Mouse (Mus musculus): ENCODE measurements around the gene Fam168a. TPM values are rescaled to one million over a fixed set of nuclear protein-coding genes. Genes with fewer than 3 reads are reported as not detected.
A peak's percentile ranks its signal among the peaks of the same experiment; 100 is the strongest.

Fam168a gene
- polyA plus RNA-seq, 1 experiment from 2014 or later, result 36.9 TPM

- WGBS, result 84% methylated on average over 5 of the region's 5 CpGs
- H3K36me3 ChIP-seq, result no peaks in the 10 kb centered on the region
- no peak overlapping the region for H3K4me3 ChIP-seq
- H3K4me1 ChIP-seq, result peaks cover 3% of the 10 kb centered on the region; the same call in 1 of the 2 replicates
- no peaks in the 10 kb centered on the region for H3K9me3 ChIP-seq
- no peak overlapping the region for H3K4me2 ChIP-seq
- ATAC-seq (ENCODE audit: borderline replicate concordance, extremely low read depth, low FRiP score, low TSS enrichment), result no peak
- no peak overlapping the region for H3K27ac ChIP-seq
- H3K9ac ChIP-seq, result no peak overlapping the region
- H3K27me3 ChIP-seq, result no peaks in the 10 kb centered on the region
Measured at GRCm38 (mm10) chr7:100861209-100861608, 154.8 kb downstream of the Fam168a start.

DNA sequence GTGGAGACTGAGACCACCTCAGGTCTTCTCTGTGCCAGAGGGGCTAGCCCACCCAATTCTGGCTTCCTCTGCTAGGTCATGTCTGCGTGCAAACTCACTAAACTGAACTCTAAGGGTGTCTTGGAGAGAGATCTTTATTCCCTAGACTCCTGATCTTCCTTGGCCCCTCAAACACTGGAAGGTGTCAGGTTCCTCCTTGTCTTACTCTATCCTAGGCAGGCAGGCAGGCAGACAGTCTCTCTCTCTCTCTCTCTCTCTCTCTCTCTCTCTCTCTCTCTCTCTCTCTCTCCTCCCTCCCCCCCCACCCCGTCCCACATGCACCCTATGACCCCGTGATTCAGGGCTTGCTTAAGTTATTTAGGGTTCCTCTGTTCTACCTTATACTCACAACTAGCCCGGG, 155.9 kb downstream of the Fam168a start:
- peak overlapping the region; percentile 99 for H3K4me2 ChIP-seq
- no peak overlapping the region for H3K27ac ChIP-seq
- 4% methylated on average over 4 of the region's 4 CpGs for WGBS
- no peaks in the 10 kb centered on the region for H3K36me3 ChIP-seq
- H3K27me3 ChIP-seq, result no peaks in the 10 kb centered on the region
- H3K9me3 ChIP-seq, result no peaks in the 10 kb centered on the region
- H3K4me1 ChIP-seq, result 0 out of 2 replicates have a peak, but pooled peaks cover 3% of the 10 kb centered on the region
- peak overlapping the region; percentile 83 for H3K4me3 ChIP-seq
- peak overlapping the region; percentile 67 for H3K9ac ChIP-seq
- ATAC-seq (ENCODE audit: borderline replicate concordance, extremely low read depth, low FRiP score, low TSS enrichment), result no peak

GRCm38 (mm10) chr7:100862828-100863638, 156.6 kb downstream of the Fam168a start, which contains the start of gene Relt:
Relt (minus strand) TSS chr7:100863446.
- no peaks in the 10 kb centered on the region for H3K9me3 ChIP-seq
- peak within 1 kb of the TSS; percentile 67 for H3K9ac ChIP-seq
- under 1% methylated on average over 87 of the region's 91 CpGs for WGBS
- peak; percentile 92 for ATAC-seq (ENCODE audit: borderline replicate concordance, extremely low read depth, low FRiP score, low TSS enrichment)
- peak within 1 kb of the TSS; percentile 99 for H3K4me2 ChIP-seq
- 0 out of 2 replicates have a peak, but pooled peaks cover 3% of the 10 kb centered on the region for H3K4me1 ChIP-seq
- peak within 1 kb of the TSS; percentile 83 for H3K4me3 ChIP-seq
- H3K27me3 ChIP-seq, result no peaks in the 10 kb centered on the region
- peak within 1 kb of the TSS; percentile 78 for H3K27ac ChIP-seq
- H3K36me3 ChIP-seq, result no peaks in the 10 kb centered on the region

DNA sequence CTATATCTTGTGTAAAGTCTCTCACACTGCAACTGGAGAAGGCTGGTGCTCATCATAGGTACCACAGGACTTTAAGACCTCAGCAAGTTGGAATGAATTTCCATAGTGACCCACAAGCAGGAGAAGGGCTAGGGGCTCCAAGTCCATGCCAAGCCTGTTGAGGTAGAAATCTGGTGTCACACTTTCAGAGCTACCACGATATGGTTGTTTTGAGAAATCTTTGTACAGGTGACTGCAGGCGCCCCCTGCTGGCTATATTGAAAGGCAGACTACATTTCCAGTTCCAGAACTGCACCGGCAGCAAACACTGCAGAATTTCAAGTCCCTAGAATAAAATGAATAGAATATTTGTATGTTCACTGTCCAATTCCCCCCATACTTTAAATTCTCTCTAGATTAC, 160.2 kb downstream of the Fam168a start:
- H3K27ac ChIP-seq, result no peak overlapping the region
- no peak for ATAC-seq (ENCODE audit: borderline replicate concordance, extremely low read depth, low FRiP score, low TSS enrichment)
- H3K36me3 ChIP-seq, result peaks cover 3% of the 10 kb centered on the region; the same call in 1 of the 2 replicates
- 0 out of 2 replicates have a peak, but pooled peaks cover 3% of the 10 kb centered on the region for H3K4me1 ChIP-seq
- no peaks in the 10 kb centered on the region for H3K27me3 ChIP-seq
- no peak overlapping the region for H3K9ac ChIP-seq
- no peaks in the 10 kb centered on the region for H3K9me3 ChIP-seq
- no peak overlapping the region for H3K4me2 ChIP-seq
- WGBS, result 5% methylated on average over 3 of the region's 3 CpGs
- no peak overlapping the region for H3K4me3 ChIP-seq

DNA sequence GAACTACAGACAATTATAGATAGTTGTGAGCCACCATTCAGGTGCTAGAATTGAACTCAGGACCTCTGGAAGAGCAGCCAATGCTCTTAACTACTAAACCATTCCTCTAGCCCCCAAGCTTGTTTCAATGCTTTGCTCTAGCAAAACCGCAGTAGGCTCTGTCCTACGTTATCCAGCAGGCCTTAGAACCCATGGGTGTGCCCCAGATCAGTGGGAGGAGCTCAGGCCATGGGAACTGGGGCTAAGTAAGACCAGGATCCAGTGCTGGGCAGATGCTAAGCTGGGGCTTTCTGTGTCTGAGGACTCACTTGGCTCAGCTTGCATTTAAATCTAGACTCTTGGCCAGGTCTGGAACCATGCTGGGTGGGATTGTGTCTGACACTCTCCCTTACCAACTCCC, 161.1 kb downstream of the Fam168a start:
- Histone ChIP-seq H3K4me1 (no peaks in the 10 kb centered on the region), H3K27me3 (no peaks in the 10 kb centered on the region), H3K4me2 (no peak overlapping the region), H3K9me3 (no peaks in the 10 kb centered on the region), H3K36me3 (peaks cover 11% of the 10 kb centered on the region), H3K27ac (no peak overlapping the region), H3K4me3 (no peak overlapping the region), H3K9ac (no peak overlapping the region)
- 43% methylated on average over 2 of the region's 2 CpGs for WGBS
- ATAC-seq (ENCODE audit: borderline replicate concordance, extremely low read depth, low FRiP score, low TSS enrichment), result no peak

DNA sequence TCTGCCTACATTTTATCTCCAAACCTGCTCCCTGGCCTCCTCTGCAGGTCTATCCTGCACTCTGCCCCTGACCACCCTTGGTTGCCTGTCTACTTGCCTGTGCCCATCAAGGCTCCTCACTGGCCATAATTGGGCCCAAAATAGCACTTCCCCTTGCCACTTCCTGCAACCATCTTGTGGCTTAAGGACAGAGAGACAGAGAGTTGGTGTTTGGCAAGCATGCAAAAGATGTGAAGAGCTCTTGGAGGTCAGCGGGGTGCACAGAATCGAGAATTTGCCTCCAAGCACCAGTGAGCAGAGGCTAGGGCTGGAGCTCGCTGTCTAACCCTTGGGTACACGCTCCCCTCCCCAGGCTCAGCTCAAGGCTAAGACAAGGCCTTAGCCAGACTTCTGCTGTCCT, 162.1 kb downstream of the Fam168a start:
- Histone ChIP-seq H3K4me1 (no peaks in the 10 kb centered on the region), H3K4me3 (no peak overlapping the region), H3K9ac (no peak overlapping the region), H3K4me2 (no peak overlapping the region), H3K27ac (no peak overlapping the region), H3K9me3 (no peaks in the 10 kb centered on the region), H3K27me3 (no peaks in the 10 kb centered on the region), H3K36me3 (peaks cover 21% of the 10 kb centered on the region)
- WGBS, result 57% methylated on average over 4 of the region's 4 CpGs
- no peak for ATAC-seq (ENCODE audit: borderline replicate concordance, extremely low read depth, low FRiP score, low TSS enrichment)

GRCm38 (mm10) chr7:100869877-100870629, 163.6 kb downstream of the Fam168a start:
- no peak overlapping the region for H3K4me2 ChIP-seq
- H3K9me3 ChIP-seq, result no peaks in the 10 kb centered on the region
- H3K9ac ChIP-seq, result no peak overlapping the region
- no peak overlapping the region for H3K4me3 ChIP-seq
- H3K27ac ChIP-seq, result no peak overlapping the region
- ATAC-seq (ENCODE audit: borderline replicate concordance, extremely low read depth, low FRiP score, low TSS enrichment), result no peak
- H3K27me3 ChIP-seq, result no peaks in the 10 kb centered on the region
- H3K36me3 ChIP-seq, result peaks cover 35% of the 10 kb centered on the region
- 75% methylated on average over 8 of the region's 8 CpGs for WGBS
- H3K4me1 ChIP-seq, result no peaks in the 10 kb centered on the region

DNA sequence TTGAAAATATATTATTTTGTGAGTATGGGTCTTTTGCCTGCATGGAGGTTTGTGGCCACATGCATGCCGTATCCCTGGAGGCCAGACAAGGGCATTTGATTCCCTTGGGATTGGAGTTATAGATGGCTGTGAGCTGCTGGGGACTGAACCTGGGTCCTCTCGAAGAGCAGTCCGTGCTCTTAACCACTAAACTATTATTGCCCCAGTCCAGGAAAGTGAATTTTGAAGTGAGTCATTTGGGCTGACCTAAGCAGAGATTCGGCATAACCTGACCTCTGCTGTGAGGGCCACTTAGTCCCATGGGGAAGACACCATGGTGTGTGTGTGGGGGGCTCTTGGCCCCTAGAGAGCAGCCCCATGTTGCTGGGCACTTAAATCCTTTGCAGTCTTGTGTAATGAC, 164.9 kb downstream of the Fam168a start:
- H3K4me3 ChIP-seq, result no peak overlapping the region
- H3K36me3 ChIP-seq, result peaks cover 44% of the 10 kb centered on the region
- no peak overlapping the region for H3K4me2 ChIP-seq
- H3K9me3 ChIP-seq, result no peaks in the 10 kb centered on the region
- H3K27ac ChIP-seq, result no peak overlapping the region
- H3K4me1 ChIP-seq, result 0 out of 2 replicates have a peak, but pooled peaks cover 5% of the 10 kb centered on the region
- WGBS, result 86% methylated on average over 4 of the region's 4 CpGs
- no peaks in the 10 kb centered on the region for H3K27me3 ChIP-seq
- no peak for ATAC-seq (ENCODE audit: borderline replicate concordance, extremely low read depth, low FRiP score, low TSS enrichment)
- no peak overlapping the region for H3K9ac ChIP-seq

- H3K27ac ChIP-seq, result no peak overlapping the region
- H3K9ac ChIP-seq, result no peak overlapping the region
- ATAC-seq (ENCODE audit: borderline replicate concordance, extremely low read depth, low FRiP score, low TSS enrichment), result no peak
- H3K4me2 ChIP-seq, result no peak overlapping the region
- no peak overlapping the region for H3K4me3 ChIP-seq
- 58% methylated on average over 5 of the region's 5 CpGs for WGBS
- H3K36me3 ChIP-seq, result peaks cover 49% of the 10 kb centered on the region
- H3K4me1 ChIP-seq, result 0 out of 2 replicates have a peak, but pooled peaks cover 9% of the 10 kb centered on the region
- H3K9me3 ChIP-seq, result no peaks in the 10 kb centered on the region
- no peaks in the 10 kb centered on the region for H3K27me3 ChIP-seq
Measured at GRCm38 (mm10) chr7:100871892-100872291, 165.5 kb downstream of the Fam168a start.

- no peak for ATAC-seq (ENCODE audit: borderline replicate concordance, extremely low read depth, low FRiP score, low TSS enrichment)
- peaks cover 62% of the 10 kb centered on the region for H3K36me3 ChIP-seq
Measured at GRCm38 (mm10) chr7:100873197-100873596, 166.8 kb downstream of the Fam168a start.

DNA sequence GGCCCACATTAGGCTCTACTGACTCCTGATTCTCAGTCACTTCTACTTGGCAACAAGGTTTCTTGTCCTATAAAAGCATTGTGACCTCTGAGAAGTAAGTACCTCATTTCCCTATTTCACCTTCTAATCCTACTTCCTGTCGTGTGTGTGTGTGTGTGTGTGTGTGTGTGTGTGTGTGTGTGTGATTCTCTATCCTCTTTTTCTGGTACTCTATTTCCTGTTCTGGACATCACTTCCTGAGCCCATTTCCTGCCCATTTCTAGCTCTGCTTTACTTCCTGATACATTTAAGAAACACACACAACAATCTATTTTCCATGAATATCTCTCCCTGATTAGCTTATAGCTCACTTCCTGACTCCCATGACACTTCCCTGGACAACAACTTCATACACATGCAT, 169.4 kb downstream of the Fam168a start:
- H3K27ac ChIP-seq, result peak overlapping the region; percentile 85
- H3K4me2 ChIP-seq, result no peak overlapping the region
- 0 out of 2 replicates have a peak, but pooled peaks cover 9% of the 10 kb centered on the region for H3K4me1 ChIP-seq
- H3K36me3 ChIP-seq, result peaks cover 87% of the 10 kb centered on the region
- H3K9me3 ChIP-seq, result no peaks in the 10 kb centered on the region
- 70% methylated on average over 1 of the region's 1 CpGs for WGBS
- H3K27me3 ChIP-seq, result no peaks in the 10 kb centered on the region
- H3K4me3 ChIP-seq, result no peak overlapping the region
- ATAC-seq (ENCODE audit: borderline replicate concordance, extremely low read depth, low FRiP score, low TSS enrichment), result no peak
- H3K9ac ChIP-seq, result no peak overlapping the region

More at GRCm38 (mm10) chr7:100873197-100873596, 166.8 kb downstream of the Fam168a start:
- Histone ChIP-seq H3K4me2 (no peak overlapping the region), H3K27me3 (no peaks in the 10 kb centered on the region), H3K9ac (no peak overlapping the region), H3K4me3 (no peak overlapping the region), H3K4me1 (0 out of 2 replicates have a peak, but pooled peaks cover 9% of the 10 kb centered on the region), H3K27ac (no peak overlapping the region), H3K9me3 (no peaks in the 10 kb centered on the region)
- 92% methylated on average over 13 of the region's 13 CpGs for WGBS

GRCm38 (mm10) chr7:100876293-100876692, 169.9 kb downstream of the Fam168a start:
- 87% methylated on average over 13 of the region's 13 CpGs for WGBS
- Histone ChIP-seq H3K27me3 (no peaks in the 10 kb centered on the region), H3K4me3 (no peak overlapping the region), H3K4me1 (0 out of 2 replicates have a peak, but pooled peaks cover 9% of the 10 kb centered on the region), H3K4me2 (no peak overlapping the region), H3K9ac (no peak overlapping the region), H3K36me3 (peaks cover 92% of the 10 kb centered on the region), H3K27ac (peak overlapping the region; percentile 85), H3K9me3 (no peaks in the 10 kb centered on the region)
- no peak for ATAC-seq (ENCODE audit: borderline replicate concordance, extremely low read depth, low FRiP score, low TSS enrichment)
